Mouse (Mus musculus) bone marrow macrophage, adult 2 months (primary cell): ENCODE measurements around the gene Aldh1a7.

Experiments
- CTCF ChIP-seq: IDR thresholded peaks from 2 replicates; pipeline ENCODE4 v1.5.1; 2012; ENCODE audit warnings: low read depth, mild to moderate bottlenecking, low read length, moderate library complexity
- POLR2A ChIP-seq: IDR thresholded peaks from 2 replicates; pipeline ENCODE4 v1.6.1; 2012; ENCODE audit warnings: mild to moderate bottlenecking, low read depth, low read length, borderline replicate concordance

DNA sequence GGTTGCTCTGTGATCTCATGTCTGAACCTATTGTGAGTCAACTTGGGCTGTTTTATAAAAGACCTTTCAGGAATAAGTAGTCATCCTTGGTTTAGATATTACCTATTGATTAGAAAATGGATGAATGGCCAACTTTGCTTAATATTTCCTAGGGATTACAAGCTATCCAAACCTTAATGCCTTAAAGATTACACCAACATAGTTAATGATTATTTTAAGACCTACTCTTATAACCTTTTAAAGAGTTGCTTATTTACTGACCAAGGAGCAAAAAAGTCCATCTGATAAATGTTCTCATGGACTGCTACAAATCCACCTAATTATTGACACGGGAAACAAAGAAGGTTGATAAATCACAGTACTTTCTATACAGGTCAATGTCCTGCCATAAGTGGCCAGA, 17.3 kb upstream of the Aldh1a7 start:
- no peak for TF ChIP-seq POLR2A
- no peak for TF ChIP-seq CTCF
